Mouse (Mus musculus): ENCODE measurements at regions not wholly inside any gene's neighbourhood (a gene's known extent, or its start where the extent isn't known, plus 50 kb on each side); places are given as distances from the start of the nearest gene placed in this dataset.

DNA sequence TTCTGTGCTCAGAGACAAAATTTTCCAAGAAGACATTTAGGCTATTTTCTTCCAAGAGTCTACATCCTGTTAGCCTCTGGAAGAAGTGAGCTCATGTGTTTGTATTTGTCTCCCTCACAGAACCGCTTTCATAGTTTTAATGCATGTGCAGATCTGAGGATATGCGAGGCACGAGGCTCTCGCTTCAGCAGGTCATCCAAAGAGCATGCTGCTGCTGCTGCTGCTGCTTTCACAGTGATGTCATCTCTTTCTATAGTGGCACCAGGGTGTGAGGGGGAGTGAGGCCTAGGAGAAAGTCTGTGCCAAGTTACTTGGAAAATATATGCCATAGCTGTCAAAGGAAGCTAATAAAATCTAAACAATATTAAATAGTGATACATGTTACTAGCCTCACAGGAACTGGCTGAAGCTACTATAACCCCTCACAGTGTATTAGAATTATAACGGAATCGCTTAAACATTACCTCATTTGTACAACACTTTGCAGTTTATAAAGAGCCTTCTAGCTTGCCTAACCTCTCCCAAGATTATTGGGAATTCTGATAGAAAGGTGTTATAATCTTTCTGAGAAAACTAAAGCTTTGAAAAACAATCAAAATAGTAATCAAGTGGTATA lies 79.2 kb upstream of the P3h2 start:
- H3K9ac ChIP-seq (ENCODE audit: low read depth, low read length): no peak overlapping the region
- H3K27me3 ChIP-seq (ENCODE audit: control insufficient read depth, insufficient read depth, low read depth, low read length): no peaks in the 10 kb centered on the region
- 0 out of 2 replicates have a peak, but pooled peaks cover 2% of the 10 kb centered on the region for H3K9me3 ChIP-seq (replicated peaks; ENCODE audit: control insufficient read depth, low read length, poor library complexity, severe bottlenecking)
- H3K4me2 ChIP-seq (ENCODE audit: low read length): no peak overlapping the region
- H3K27ac ChIP-seq (ENCODE audit: low read length): no peak overlapping the region
- 68% methylated on average over 6 of the region's 6 CpGs for WGBS
- H3K4me3 ChIP-seq (ENCODE audit: low read depth, low read length): no peak overlapping the region
- no peaks in the 10 kb centered on the region for H3K36me3 ChIP-seq (ENCODE audit: control insufficient read depth, insufficient read depth, low read length)
- H3K4me1 ChIP-seq (ENCODE audit: control insufficient read depth, insufficient read depth, low read length): no peaks in the 10 kb centered on the region
- ATAC-seq: no peak

- Histone ChIP-seq H3K4me2 (ENCODE audit: low read length) (no peak overlapping the region), H3K27me3 (ENCODE audit: control insufficient read depth, insufficient read depth, low read depth, low read length) (no peaks in the 10 kb centered on the region), H3K4me1 (ENCODE audit: control insufficient read depth, insufficient read depth, low read length) (no peaks in the 10 kb centered on the region), H3K4me3 (ENCODE audit: low read depth, low read length) (no peak overlapping the region), H3K36me3 (ENCODE audit: control insufficient read depth, insufficient read depth, low read length) (no peaks in the 10 kb centered on the region), H3K27ac (ENCODE audit: low read length) (no peak overlapping the region), H3K9me3 (replicated peaks; ENCODE audit: control insufficient read depth, low read length, poor library complexity, severe bottlenecking) (0 out of 2 replicates have a peak, but pooled peaks cover 2% of the 10 kb centered on the region), H3K9ac (ENCODE audit: low read depth, low read length) (no peak overlapping the region)
- ATAC-seq: no peak
These were observed 77.9 kb upstream of the P3h2 start for GRCm38 (mm10) chr16:26183530-26183929.

DNA sequence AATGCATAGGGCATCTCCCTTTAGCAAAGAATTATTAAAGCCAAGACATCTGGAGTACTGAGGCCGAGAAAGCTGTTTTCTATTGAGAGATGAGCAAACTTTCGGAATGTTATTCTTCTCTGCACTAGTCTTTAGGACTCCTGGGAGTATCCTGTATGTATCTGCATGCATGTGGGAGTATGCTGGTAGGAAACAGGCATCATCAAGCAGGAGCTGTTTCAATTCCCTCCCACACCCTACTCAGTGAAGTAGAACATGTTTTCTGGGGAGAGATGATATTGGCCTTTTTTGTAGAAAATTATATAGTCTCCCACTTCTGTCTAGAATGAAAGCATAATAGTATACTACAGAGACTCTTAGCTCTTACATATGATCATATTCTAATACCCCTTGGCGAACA lies 76.1 kb upstream of the P3h2 start:
- Histone ChIP-seq H3K9me3 (replicated peaks; ENCODE audit: control insufficient read depth, low read length, poor library complexity, severe bottlenecking) (no peaks in the 10 kb centered on the region), H3K36me3 (ENCODE audit: control insufficient read depth, insufficient read depth, low read length) (no peaks in the 10 kb centered on the region), H3K4me2 (ENCODE audit: low read length) (no peak overlapping the region), H3K4me3 (ENCODE audit: low read depth, low read length) (no peak overlapping the region), H3K9ac (ENCODE audit: low read depth, low read length) (no peak overlapping the region), H3K27me3 (ENCODE audit: control insufficient read depth, insufficient read depth, low read depth, low read length) (no peaks in the 10 kb centered on the region), H3K4me1 (ENCODE audit: control insufficient read depth, insufficient read depth, low read length) (no peaks in the 10 kb centered on the region), H3K27ac (ENCODE audit: low read length) (no peak overlapping the region)
- ATAC-seq: no peak
- WGBS: 87% methylated on average over 3 of the region's 3 CpGs

- H3K27me3 ChIP-seq (ENCODE audit: control insufficient read depth, insufficient read depth, low read depth, low read length): no peaks in the 10 kb centered on the region
- no peak overlapping the region for H3K9ac ChIP-seq (ENCODE audit: low read depth, low read length)
- no peak overlapping the region for H3K4me3 ChIP-seq (ENCODE audit: low read depth, low read length)
- no peak for ATAC-seq
- 36% methylated on average over 3 of the region's 3 CpGs for WGBS
- no peak overlapping the region for H3K4me2 ChIP-seq (ENCODE audit: low read length)
- no peaks in the 10 kb centered on the region; the same call in 1 of the 2 replicates for H3K9me3 ChIP-seq (replicated peaks; ENCODE audit: control insufficient read depth, low read length, poor library complexity, severe bottlenecking)
- no peaks in the 10 kb centered on the region for H3K4me1 ChIP-seq (ENCODE audit: control insufficient read depth, insufficient read depth, low read length)
- no peak overlapping the region for H3K27ac ChIP-seq (ENCODE audit: low read length)
- H3K36me3 ChIP-seq (ENCODE audit: control insufficient read depth, insufficient read depth, low read length): no peaks in the 10 kb centered on the region
These were observed 65.9 kb upstream of the P3h2 start for GRCm38 (mm10) chr16:26171441-26171840.

GRCm38 (mm10) chr16:26169382-26169781 lies 63.8 kb upstream of the P3h2 start:
- Histone ChIP-seq H3K9ac (ENCODE audit: low read depth, low read length) (no peak overlapping the region), H3K4me2 (ENCODE audit: low read length) (no peak overlapping the region), H3K4me1 (ENCODE audit: control insufficient read depth, insufficient read depth, low read length) (no peaks in the 10 kb centered on the region), H3K27ac (ENCODE audit: low read length) (no peak overlapping the region), H3K36me3 (ENCODE audit: control insufficient read depth, insufficient read depth, low read length) (no peaks in the 10 kb centered on the region), H3K4me3 (ENCODE audit: low read depth, low read length) (no peak overlapping the region), H3K27me3 (ENCODE audit: control insufficient read depth, insufficient read depth, low read depth, low read length) (no peaks in the 10 kb centered on the region), H3K9me3 (replicated peaks; ENCODE audit: control insufficient read depth, low read length, poor library complexity, severe bottlenecking) (no peaks in the 10 kb centered on the region; the same call in 1 of the 2 replicates)
- ATAC-seq: no peak
- 90% methylated on average over 1 of the region's 1 CpGs for WGBS

GRCm38 (mm10) chr16:26168216-26168615 lies 62.6 kb upstream of the P3h2 start:
- H3K4me2 ChIP-seq (ENCODE audit: low read length): no peak overlapping the region
- H3K9ac ChIP-seq (ENCODE audit: low read depth, low read length): no peak overlapping the region
- H3K27me3 ChIP-seq (ENCODE audit: control insufficient read depth, insufficient read depth, low read depth, low read length): no peaks in the 10 kb centered on the region
- H3K36me3 ChIP-seq (ENCODE audit: control insufficient read depth, insufficient read depth, low read length): no peaks in the 10 kb centered on the region
- H3K9me3 ChIP-seq (replicated peaks; ENCODE audit: control insufficient read depth, low read length, poor library complexity, severe bottlenecking): no peaks in the 10 kb centered on the region
- H3K4me3 ChIP-seq (ENCODE audit: low read depth, low read length): no peak overlapping the region
- WGBS: 95% methylated on average over 2 of the region's 2 CpGs
- no peak overlapping the region for H3K27ac ChIP-seq (ENCODE audit: low read length)
- H3K4me1 ChIP-seq (ENCODE audit: control insufficient read depth, insufficient read depth, low read length): no peaks in the 10 kb centered on the region
- ATAC-seq: no peak

GRCm38 (mm10) chr16:26164066-26164465 lies 58.5 kb upstream of the P3h2 start:
- ATAC-seq: no peak

DNA sequence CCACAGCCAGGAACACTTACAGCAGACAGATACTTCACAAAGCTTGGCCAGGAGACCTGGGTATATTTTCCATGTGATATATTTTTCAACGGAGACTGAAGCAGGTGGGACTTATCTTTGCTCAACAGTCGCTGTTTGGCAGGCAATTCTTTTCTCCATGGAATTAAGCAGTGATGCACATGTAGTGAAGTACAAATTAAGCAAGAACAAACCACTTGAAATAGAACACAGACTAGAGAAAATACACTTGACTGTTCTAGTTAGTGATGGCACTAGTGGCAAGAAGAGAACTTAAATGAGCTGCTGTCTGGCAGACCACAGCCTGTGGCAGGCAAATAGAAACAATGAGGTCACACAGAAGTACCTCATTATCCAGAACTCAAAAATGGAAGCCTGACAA lies 57.8 kb upstream of the P3h2 start:
- WGBS: 78% methylated on average over 2 of the region's 2 CpGs
- H3K36me3 ChIP-seq (ENCODE audit: control insufficient read depth, insufficient read depth, low read length): no peaks in the 10 kb centered on the region
- H3K4me3 ChIP-seq (ENCODE audit: low read depth, low read length): no peak overlapping the region
- H3K9ac ChIP-seq (ENCODE audit: low read depth, low read length): no peak overlapping the region
- H3K27ac ChIP-seq (ENCODE audit: low read length): no peak overlapping the region
- H3K4me2 ChIP-seq (ENCODE audit: low read length): no peak overlapping the region
- H3K4me1 ChIP-seq (ENCODE audit: control insufficient read depth, insufficient read depth, low read length): no peaks in the 10 kb centered on the region
- H3K9me3 ChIP-seq (replicated peaks; ENCODE audit: control insufficient read depth, low read length, poor library complexity, severe bottlenecking): no peaks in the 10 kb centered on the region
- no peak for ATAC-seq
- H3K27me3 ChIP-seq (ENCODE audit: control insufficient read depth, insufficient read depth, low read depth, low read length): no peaks in the 10 kb centered on the region

More at GRCm38 (mm10) chr16:26164066-26164465, 58.5 kb upstream of the P3h2 start:
- H3K4me3 ChIP-seq (ENCODE audit: low read depth, low read length): no peak overlapping the region
- no peak overlapping the region for H3K4me2 ChIP-seq (ENCODE audit: low read length)
- H3K27me3 ChIP-seq (ENCODE audit: control insufficient read depth, insufficient read depth, low read depth, low read length): no peaks in the 10 kb centered on the region
- WGBS: 71% methylated on average over 4 of the region's 4 CpGs
- H3K27ac ChIP-seq (ENCODE audit: low read length): no peak overlapping the region
- no peaks in the 10 kb centered on the region for H3K4me1 ChIP-seq (ENCODE audit: control insufficient read depth, insufficient read depth, low read length)
- no peaks in the 10 kb centered on the region for H3K9me3 ChIP-seq (replicated peaks; ENCODE audit: control insufficient read depth, low read length, poor library complexity, severe bottlenecking)
- no peak overlapping the region for H3K9ac ChIP-seq (ENCODE audit: low read depth, low read length)
- no peaks in the 10 kb centered on the region for H3K36me3 ChIP-seq (ENCODE audit: control insufficient read depth, insufficient read depth, low read length)

DNA sequence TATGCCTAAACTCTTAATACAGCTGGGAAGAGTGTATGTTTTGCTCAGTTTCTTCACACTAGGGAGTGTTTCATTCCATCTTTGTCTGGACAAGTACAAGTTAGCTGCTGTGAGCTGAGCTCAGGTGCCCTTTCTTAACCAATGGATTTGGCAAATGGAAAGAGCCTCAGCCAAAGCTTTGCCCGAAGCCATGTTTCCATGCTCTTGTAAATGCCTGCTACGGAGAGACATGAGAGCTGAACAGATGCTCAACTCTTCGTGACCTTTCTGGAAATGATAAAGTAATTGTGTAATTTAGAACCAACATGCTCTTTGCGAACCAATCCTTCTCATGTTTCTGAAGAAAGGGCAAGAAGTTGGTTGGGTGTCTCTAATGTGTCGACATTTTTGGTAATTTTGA lies 52.0 kb upstream of the P3h2 start:
- WGBS: 86% methylated on average over 5 of the region's 5 CpGs
- Histone ChIP-seq H3K27me3 (ENCODE audit: control insufficient read depth, insufficient read depth, low read depth, low read length) (no peaks in the 10 kb centered on the region), H3K9ac (ENCODE audit: low read depth, low read length) (no peak overlapping the region), H3K36me3 (ENCODE audit: control insufficient read depth, insufficient read depth, low read length) (no peaks in the 10 kb centered on the region), H3K4me1 (ENCODE audit: control insufficient read depth, insufficient read depth, low read length) (no peaks in the 10 kb centered on the region), H3K4me2 (ENCODE audit: low read length) (no peak overlapping the region), H3K9me3 (replicated peaks; ENCODE audit: control insufficient read depth, low read length, poor library complexity, severe bottlenecking) (no peaks in the 10 kb centered on the region), H3K4me3 (ENCODE audit: low read depth, low read length) (no peak overlapping the region), H3K27ac (ENCODE audit: low read length) (no peak overlapping the region)
- no peak for ATAC-seq
